Mouse (Mus musculus) lung, postnatal 36 days (tissue): ENCODE results near the gene Defb23.
"Not testable (repeated sequence)": the region's sequence is repeated elsewhere in the genome, so short reads cannot be mapped to it uniquely, and the experiment has no call there.

Experiments used
- DNase-seq: peaks from one replicate; pipeline ENCODE4 v3.0.0; 2022; ENCODE audit warnings: mixed read lengths

Defb23 gene

DNA sequence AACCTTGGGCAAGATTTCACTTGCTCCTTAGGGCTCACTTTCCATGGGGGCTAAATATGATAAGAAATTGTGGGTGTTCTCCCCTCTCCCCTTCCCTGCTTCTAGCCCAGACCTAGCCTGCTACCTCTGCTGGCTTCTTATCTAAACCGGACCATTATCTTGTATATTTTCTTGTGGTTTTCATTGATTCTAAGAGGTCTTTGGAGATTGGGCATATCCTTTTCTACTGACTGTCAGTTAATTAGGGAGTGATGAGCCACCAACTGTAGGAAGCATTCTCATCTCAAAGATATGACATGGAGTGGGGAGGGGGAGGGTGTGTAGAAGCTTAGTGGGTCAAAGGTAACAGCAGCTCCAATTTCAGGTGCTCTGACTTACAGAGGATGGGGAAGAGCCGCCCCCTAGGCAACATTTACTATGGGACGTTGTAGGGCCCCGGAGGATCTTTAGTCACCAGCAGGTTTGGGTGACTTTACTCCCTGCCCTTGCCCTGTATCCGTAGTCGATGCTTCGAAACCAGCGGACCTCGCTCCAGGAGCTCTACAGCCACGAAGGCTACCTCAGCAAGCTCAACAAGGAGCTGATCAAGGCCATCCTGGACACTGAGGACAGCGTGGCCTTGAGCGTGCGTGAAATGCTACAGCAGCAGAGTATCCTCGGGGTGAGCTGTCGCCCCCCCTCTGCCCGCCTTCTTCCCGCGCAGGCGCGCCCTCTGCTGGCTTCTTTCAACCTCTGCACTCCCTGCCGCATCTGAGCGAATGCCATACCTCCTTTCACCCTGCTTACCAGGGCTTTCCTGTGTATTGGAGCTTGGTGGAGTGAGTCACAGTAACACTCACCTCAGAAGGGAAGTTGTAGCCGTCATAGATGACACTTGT, 27.2 kb downstream of the Defb23 start:
- DNase-seq: peak; percentile 82

DNA sequence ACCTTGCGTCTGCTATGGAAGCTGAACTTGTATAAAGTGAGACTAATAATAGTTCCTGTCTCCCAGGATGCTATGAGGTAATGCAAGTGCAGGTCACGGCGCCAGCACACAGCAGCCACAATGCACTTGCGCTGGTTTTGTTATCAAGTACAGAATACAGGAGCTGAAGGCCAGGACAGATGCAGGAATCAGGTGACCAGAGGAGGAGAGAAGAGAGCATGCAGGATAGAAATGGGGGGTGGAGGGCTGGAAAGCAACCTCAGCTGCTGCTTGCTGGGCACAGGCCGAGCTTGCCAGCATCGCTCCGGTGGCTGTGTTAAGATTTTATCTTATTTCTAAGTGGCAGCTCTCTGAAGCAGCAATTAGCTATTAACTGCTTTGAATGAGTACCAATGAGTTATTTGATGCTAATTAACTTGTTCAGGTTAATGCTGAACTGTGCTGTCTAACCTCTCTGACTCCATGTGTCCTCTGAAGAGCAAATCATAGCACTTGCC, 28.0 kb downstream of the Defb23 start:
- DNase-seq: no peak

DNA sequence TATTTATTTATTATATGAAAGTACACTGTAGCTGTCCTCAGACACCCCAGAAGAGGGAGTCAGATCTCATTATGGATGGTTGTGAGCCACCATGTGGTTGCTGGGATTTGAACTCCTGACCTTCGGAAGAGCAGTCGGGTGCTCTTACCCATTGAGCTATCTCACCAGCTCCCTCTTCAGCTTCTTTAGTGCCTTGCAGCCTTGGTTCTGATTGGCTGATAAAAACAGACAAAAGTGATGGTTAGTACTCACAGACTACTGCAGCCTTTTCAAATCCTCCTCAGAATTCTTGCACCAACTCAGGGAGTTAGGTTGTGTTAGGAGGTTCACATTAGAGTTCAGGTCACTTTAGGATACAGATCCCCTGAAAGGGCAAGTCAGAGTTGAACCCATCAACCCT, 35.9 kb downstream of the Defb23 start:
- DNase-seq: not testable (repeated sequence)

DNA sequence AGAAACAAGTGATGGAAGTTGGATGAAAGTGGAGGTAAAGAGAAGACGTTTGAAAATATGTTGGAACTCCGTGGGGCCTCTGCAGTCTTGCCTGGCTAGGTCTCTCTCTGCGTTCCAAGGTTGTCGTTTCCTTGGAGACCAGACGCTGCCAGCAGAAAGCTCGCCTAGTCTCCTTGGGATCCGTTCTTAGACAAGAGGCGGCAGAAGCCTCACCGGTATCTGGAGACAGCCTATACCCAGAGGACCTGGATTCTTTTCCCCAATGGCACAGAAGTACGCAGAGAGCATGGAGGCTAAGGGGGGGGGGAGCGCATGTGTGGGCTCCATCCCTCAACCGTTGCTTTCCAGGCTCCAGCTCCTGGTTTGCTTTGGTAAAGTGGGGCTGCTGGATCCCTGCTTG, 36.9 kb downstream of the Defb23 start:
- DNase-seq: peak; percentile 9

DNA sequence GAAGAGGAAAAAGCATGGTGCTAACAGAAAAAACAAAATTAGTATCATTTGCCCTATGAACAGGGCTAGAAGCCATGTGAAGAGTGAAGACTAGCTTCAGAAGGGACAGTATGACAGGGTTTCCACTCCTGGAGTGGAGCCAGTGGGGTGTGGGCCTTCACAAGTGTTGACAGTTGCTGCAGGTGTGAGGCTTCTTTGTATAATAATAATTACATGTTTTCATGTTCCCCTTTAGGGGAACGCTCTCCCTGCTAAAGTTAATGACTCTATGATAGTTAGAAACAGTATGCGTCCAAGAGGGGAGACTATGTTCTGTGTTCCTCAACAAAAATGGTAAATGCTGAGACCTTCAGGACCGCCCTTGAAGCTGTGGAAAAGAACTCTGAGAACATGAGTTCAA, 48.6 kb downstream of the Defb23 start:
- DNase-seq: no peak

DNA sequence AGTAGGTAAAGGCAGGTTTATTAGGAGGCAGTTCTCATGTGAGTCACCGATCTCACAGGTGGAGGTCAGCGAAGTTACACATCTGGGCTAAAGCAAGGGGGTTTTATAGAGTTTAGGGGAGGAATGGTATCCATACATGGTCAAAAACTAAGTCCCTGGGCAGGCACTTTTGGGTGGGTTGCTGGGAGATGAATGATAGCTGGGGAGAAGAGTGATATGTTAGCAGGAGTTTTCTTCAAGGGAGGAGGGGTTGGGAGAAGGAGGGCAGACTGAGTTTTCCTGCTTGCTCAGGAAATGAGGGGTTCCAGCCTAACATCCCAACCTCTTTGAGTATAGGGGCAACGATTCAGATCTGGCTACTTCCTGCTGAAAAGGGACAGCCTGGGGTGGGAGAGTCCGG, 49.1 kb downstream of the Defb23 start, which contains the start of gene 6820408C15Rik:
Gene 6820408C15Rik (plus strand): TSS at position 301 of the 400 bp plus-strand sequence.
- DNase-seq: no peak

DNA sequence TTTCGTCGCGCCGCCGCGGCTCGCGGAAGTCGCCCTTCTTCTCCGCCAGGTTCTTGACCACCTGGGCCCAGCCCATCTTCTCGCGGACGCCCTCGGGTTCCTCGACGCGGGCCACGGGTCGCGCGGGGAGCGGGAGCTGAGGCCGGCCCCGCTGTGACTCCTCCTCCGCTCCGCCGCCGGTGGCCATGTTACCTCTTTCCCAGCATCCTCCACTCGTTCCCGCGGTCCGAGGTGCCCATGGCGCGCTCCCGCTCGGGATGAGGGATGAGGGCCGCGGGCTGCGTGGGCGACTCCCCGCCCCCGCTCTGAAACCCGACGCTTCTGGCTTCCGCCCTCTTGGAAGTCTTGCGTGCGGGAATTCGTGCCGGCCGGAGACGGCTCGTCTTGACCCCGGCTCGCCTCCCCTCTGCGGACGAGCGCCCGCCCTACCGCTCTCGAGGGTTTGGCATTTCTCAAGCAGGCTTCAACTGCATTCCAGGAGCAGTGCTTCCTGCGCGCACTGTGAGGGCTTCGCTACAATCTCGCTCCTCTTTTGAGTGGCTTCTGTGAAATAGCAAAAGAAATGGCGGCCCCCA, 49.7 kb downstream of the Defb23 start, which contains the start of gene Zcchc3:
Gene Zcchc3 (minus strand): TSS at position 437 of the 575 bp plus-strand sequence.
- DNase-seq: peak; percentile 86

DNA sequence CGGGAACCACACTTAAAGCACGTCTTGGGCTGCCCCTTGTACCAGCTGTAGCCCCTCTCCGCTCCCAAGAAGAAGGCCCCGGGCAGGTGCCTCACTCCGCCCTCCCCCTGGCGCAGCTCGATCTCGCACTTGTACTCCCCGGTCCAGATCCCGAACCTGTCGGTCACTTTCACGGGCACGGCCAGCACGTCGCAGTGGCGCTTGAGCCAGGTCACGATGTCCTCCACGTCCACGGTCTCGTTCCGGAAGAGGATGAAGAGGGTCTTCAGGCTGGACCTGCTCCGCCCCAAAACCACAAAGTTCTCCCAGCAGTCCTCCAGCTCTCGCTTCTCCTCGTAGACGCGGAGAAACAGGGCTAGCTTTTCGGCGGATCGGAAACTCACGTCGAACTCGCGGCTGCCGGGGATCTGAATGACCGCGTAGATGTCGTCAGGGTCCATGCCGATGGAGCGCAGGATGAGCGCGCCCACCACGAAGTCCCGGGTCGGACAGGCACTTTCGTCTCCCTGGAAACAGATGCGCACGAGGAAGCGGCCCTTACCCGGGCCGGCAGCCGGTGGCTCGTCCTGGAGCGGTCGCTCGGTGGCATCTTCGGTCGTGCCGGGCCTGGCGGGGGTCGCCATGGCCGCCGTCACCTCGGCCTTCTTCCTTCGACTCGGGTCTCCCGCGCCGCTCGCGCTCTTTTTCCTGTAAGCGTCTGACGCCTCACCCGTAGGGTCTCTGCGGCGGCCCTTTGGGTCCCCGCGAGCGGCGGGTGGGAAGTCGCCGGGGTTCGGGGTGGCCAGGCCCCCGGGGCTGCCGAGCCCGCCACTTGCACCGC, 50.4 kb downstream of the Defb23 start:
- no peak for DNase-seq

DNA sequence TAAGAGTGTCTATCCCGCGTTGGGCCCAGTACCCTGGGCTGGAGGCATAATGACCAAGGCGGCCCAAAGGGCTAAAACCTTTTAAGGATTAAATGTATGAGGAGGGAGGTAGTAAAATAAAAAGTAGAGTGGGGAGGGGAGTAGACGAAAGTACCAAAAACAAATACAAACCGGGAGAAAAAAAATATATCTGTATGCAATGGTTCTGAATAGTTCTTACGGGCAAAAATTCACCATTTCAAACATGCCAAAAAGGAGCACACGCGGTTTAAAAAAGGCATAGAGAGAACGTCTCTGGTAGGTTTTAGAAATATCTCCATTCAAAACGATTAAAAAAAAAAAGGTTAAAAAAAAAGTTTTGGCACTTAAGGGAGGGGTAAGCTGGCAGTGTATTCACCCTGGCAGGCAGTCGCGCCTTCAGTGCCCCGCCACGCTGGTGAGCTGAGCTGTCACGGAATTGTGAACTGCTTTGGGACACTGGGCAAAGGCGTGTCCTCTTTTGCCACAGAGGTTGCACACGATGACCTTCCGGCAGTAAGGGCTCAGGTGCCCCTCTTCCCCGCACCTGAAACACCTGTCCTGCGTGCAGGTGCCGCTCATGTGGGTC, 51.2 kb downstream of the Defb23 start:
- no peak for DNase-seq

DNA sequence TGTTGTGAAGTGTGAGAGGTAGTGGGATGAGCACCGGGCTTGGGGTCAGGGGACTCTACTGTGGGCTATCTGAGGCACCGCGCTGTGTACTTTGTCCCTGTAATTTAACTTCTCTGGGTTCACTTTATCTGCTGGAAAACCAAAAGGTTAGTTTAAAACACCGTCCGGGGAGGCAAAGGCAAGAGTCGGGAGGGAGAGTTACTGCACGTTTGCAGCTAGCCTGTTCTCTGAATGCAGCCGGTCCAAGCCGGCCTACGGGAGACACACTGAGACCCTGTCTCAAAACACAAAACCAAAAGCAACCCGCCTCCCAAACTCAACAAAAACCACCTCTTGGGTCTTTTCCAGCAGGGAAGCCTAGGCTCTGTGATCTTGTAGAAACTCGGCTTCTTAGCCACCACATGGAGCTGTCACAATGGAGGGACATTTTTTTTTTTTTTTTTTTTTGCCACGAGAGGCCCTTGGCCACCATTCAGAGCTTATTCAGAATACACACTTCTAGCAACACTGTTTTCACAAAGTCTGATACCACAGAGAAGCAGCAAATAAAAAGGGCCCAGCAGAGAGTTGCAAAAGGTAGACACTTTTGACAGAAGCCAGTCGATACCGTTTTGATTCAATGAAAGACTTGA, 51.8 kb downstream of the Defb23 start:
- DNase-seq: no peak

DNA sequence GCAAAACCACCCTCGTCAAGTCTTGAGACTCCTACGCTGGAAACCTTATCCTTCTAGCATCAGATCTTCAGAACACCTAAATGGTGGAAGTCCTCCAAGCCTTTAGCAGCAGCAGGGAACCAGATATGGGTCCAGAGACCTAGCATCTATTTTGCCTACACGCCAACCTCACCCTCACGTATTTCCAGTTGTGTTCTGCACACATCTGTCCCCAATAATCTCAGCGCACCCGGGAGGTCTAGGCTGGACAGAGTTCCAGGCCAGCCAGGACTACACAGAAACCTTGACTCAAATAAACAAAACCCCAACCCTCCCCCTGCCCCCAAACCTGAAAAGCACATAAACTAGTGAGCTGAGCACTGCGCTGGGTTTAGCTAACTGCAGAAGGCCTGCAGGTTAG, 52.9 kb downstream of the Defb23 start:
- DNase-seq: no peak

DNA sequence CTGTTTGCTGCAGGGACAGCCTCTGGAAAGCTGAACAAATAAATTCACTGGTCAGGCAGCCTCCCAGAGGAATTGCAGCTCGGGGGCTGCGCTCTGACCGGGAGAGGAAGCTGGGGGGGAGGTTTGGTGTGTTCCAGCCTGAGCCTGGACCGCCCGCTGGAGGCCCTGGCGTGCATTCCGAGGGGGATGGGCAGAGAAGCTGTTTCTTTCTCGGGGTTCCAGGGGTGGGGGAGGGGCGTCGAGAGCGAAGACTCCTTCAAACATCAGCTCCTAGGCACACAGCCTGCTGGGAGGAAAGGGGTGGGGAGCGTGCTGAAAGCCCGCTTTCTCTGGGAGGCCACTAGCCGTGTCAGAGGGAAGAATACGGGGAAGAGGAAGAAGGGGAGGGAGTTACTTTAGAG, 53.4 kb downstream of the Defb23 start:
- peak; percentile 85 for DNase-seq

DNA sequence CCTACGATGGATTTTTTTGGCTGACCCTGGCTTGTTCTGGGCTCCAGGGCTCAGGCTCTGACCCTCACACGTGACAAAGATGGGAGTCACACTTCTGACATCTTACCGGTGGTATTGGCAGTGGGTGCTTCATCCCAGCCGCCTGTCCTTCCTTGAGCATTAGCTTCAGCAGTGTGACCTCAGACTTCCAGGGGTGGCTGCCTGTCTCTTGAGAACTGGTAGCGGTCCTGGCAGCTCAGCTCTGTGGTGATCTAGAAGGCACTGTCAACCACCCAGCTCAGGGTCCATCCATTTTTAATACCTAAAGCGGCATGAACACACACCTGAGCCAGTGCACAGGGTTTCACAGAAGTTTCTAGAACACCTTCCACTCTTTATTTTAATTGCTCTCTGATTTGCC, 54.6 kb downstream of the Defb23 start:
- no peak for DNase-seq
